Mouse (Mus musculus) left cerebral cortex, postnatal 25 days (tissue): Measurements from ENCODE around the gene Vmn1r104. TPM values are rescaled to one million over a fixed set of nuclear protein-coding genes. Genes with fewer than 3 reads are reported as not detected.
"Not testable (repeated sequence)": the region's sequence is repeated elsewhere in the genome, so short reads cannot be mapped to it uniquely, and the experiment has no call there.

ENCODE experiments used
- DNase-seq, 2 experiments: peaks; one replicate each; pipeline ENCODE4 v3.0.0; 2022; ENCODE audit warnings: low spot score in 2 of 2, mixed read lengths in 1 of 2
- intact Hi-C: fragments of 180-260 bp; cut with DNase I; formaldehyde crosslinking; loops from one replicate; pipeline ENCODE4 v1.15.1; 2025
- total RNA-seq, 2 experiments: library from RNA; stranded (reverse); gene quantifications; 2 replicates each; pipeline ENCODE4 v1.2.3; 2021

Gene Vmn1r104
- total RNA-seq, result not detected

DNA sequence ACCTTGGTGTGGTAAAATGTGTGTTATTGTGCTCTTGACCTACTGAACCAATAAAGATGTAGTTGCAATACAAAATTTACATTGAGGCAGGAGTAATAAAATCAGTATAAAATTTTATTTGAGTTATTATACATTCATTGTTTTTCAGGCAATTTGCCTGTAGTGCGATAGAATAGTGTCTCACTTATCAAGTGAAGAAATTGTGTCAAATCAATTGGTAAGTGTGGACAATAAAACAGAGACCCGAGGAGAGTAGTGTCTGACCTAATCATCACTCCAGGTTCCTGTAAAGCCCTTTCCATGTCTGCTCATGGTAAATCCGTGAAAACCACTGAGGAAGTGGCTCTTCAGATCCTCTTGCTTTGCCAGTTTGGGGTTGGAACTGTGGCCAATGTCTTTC is at the start of gene Vmn1r104:
Gene Vmn1r104, plus strand, starts transcription at position 301 of the 400 bp plus-strand sequence.
- intact Hi-C loops, result not testable (repeated sequence)

DNA sequence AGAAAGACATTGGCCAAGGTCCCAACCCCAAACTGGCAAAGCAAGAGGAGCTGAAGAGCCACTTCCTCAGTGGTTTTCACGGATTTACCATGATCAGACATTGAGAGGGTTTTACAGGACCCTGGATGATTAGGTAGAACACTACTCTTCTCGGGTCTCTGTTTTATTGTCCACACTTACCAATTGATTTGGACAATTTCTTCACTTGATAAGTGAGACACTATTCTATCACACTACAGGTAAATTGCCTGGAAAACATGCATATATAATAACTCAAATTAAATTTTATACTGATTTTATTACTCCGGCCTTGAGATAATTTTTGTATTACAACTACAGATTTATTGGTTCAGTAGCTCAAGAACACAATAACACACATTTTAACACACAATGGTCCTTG is 23.2 kb upstream of the Vmn1r104 start, which contains the start of gene Vmn1r103:
Gene Vmn1r103, minus strand, starts transcription at position 101 of the 400 bp plus-strand sequence.
- DNase-seq, intact Hi-C loops: not testable (repeated sequence)

More for the DNA sequence above, at the start of gene Vmn1r104:
- not testable (repeated sequence) for DNase-seq

DNA sequence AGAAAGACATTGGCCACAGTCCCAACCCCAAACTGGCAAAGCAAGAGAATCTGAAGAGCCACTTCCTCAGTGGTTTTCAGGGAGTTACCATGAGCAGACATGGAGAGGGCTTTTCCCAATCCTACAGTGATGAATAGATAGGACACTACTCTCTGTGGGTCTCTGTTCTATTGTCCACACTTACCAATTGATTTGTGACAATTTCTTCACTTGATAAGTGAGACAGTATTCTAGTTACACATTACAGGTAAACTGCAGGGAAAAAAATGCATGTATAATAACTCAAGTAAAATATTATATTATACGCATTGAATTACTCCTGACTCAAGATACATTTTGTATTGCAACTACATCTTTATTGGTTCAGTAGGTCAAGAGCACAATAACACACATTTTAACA is 12.0 kb downstream of the Vmn1r104 start, which contains the start of gene Gm5726:
Gene Gm5726, minus strand, starts transcription at position 101 of the 400 bp plus-strand sequence.
- intact Hi-C loops, DNase-seq: not testable (repeated sequence)

DNA sequence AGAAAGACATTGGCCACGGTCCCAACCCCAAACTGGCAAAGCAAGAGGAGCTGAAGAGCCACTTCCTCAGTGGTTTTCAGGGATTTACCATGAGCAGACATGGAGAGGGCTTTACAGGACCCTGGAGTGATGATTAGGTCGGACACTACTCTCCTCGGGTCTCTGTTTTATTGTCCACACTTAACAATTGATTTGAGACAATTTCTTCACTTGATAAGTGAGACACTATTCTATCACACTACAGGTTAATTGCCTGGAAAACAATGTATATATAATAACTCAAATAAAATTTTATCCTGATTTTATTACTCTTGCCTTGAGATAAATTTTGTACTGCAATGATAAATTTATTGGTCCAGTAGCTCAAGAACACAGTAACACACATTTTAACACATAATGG is 42.5 kb downstream of the Vmn1r104 start, which contains the start of gene Gm4141:
Gene Gm4141, minus strand, starts transcription at position 101 of the 400 bp plus-strand sequence.
- intact Hi-C loops, result not testable (repeated sequence)

More for the DNA sequence above, 42.5 kb downstream of the Vmn1r104 start, which contains the start of gene Gm4141:
- DNase-seq, result not testable (repeated sequence)

Other genes with a start within 250 kb of the Vmn1r104 start
- gene Gm4133, start 199.8 kb upstream of the Vmn1r104 start, total RNA-seq, result not detected
- not detected for gene Gm5728, start 158.4 kb upstream of the Vmn1r104 start, total RNA-seq
- gene Vmn1r100, start 115.9 kb upstream of the Vmn1r104 start, total RNA-seq, result not detected
- gene Vmn1r101, start 91.2 kb upstream of the Vmn1r104 start, total RNA-seq, result not detected
- not detected for gene Gm10670, start 58.9 kb upstream of the Vmn1r104 start, total RNA-seq
- not detected for gene Vmn1r103, start 23.3 kb upstream of the Vmn1r104 start, total RNA-seq
- gene Gm5726, start 11.9 kb downstream of the Vmn1r104 start, total RNA-seq, result not detected
- gene Gm4141, start 42.4 kb downstream of the Vmn1r104 start, total RNA-seq, result not detected
- gene Gm4513, start 65.2 kb downstream of the Vmn1r104 start, total RNA-seq, result not detected
- gene Vmn1r107, start 135.1 kb downstream of the Vmn1r104 start, total RNA-seq, result not detected
- not detected for gene Vmn1r111, start 169.4 kb downstream of the Vmn1r104 start, total RNA-seq
- gene Gm10668, start 196.8 kb downstream of the Vmn1r104 start, total RNA-seq, result not detected
- gene Vmn1r112, start 237.3 kb downstream of the Vmn1r104 start, total RNA-seq, result not detected